Mouse (Mus musculus): ENCODE data around the gene Nudt6.

Nudt6 gene

DNA sequence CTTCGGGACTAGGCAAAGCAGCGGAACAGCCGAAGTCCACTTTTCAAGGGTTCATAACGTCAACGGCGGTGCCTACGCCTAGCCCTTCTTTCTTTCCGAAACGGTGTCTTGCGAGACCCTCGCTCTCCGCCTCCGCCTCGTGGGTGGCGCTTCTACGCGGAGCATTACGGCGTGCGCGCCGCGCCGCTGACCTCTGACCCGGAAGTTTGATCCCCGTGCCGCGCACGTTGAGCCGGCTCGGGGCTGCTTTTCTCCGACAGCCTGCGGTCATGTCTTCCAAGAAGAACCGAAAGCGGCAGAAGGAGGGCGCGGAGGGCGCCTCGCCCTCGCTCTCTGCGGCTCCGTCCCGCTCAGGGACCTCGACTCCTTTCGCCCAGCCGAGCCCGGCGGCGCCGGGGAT is at the start of gene Nudt6:
Gene Nudt6 (minus strand): TSS at position 140 of the 400 bp plus-strand sequence.
- POLR2A ChIA-PET, result interaction anchor here (0.6 to 2.8 kb wide), 39 partner anchors 8 to 879 kb away, joined by 3 to 15 read pairs (median 4); partner anchors contain the start of genes Bbs12 (in 2 of the 4), Ccna2 (in 2 of the 4), Cetn4 (in 2 of the 4) and Spry1 (in 2 of the 4)
- CTCF ChIA-PET, result interaction anchor here (0.6 to 1.5 kb wide), 13 partner anchors 75 to 603 kb away, joined by 3 to 14 read pairs (median 3); partner anchors contain the start of genes Bbs12 (in 1 of the 4), Cetn4 (in 1 of the 4) and Spry1 (in 1 of the 4)

DNA sequence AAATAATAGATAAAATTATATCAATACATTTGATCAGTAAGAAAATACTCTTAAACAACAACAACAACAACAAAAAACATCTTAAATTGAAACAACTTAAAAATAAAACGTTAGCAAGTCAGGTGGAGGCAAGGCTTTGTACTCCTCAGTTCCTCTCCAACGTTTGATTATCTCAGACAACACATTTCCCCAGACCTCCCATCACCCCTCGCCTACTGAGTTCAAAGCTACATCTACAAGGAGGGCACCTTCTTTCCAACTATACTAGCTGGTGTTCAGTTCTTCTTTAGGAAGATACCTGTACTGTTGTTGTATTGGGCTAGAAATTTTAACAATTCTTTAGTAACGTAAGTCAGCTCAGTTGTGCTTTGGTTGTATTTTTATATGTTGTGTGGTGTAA is 49.3 kb upstream of the Nudt6 start:
- ChIA-PET CTCF (no interaction called here), POLR2A (interaction anchor here in 1 of 4 experiments (0.7 kb wide), 1 partner anchor 35 kb away, joined by 3 read pairs; no protein-coding TSS in a partner anchor)

DNA sequence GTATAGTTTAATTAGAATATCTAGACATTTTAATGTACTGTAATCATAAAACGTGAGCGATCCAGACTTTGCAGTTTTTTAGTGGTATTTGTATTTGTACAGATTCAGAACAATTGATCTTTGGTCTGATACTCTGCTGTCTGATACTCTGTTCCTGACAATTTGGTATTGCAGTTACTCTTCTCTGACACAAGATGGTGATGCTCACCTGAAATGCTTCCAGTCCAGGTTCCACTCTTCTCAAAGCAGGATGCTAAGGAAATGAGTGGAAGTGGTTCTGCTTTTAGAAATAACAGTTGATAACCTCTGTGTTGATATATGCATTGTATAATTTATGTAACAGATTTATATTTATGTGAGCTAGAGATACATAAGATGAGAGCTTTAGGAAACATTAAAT is 48.2 kb upstream of the Nudt6 start:
- CTCF ChIA-PET, result interaction anchor here in 1 of 4 experiments (0.6 kb wide), 1 partner anchor 1604 kb away, joined by 9 read pairs; no protein-coding TSS in a partner anchor
- POLR2A ChIA-PET, result interaction anchor here in 1 of 4 experiments (0.5 to 1.5 kb wide), 6 partner anchors 11 to 906 kb away, joined by 3 to 7 read pairs (median 3); no protein-coding TSS in a partner anchor

DNA sequence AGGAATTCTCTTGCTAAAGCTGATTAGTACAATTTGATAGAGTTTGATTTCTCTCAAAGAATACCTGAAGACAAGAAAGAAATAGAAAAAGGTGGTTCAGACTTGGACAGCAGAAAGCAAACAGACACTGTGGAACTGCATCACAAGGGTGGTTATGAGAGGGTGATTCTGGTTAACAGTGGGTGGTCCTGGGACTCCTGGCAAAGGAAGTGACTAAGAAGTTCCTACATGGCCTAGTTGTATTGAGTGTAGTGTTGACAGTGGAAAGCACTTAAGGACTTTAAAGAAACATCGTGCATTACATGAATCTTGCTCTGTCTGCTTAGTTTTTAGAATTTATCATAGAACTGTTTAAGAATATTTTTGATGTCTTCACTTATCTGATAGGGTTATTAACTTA is 36.0 kb upstream of the Nudt6 start:
- CTCF ChIA-PET, result no interaction called here
- POLR2A ChIA-PET, result no interaction called here

DNA sequence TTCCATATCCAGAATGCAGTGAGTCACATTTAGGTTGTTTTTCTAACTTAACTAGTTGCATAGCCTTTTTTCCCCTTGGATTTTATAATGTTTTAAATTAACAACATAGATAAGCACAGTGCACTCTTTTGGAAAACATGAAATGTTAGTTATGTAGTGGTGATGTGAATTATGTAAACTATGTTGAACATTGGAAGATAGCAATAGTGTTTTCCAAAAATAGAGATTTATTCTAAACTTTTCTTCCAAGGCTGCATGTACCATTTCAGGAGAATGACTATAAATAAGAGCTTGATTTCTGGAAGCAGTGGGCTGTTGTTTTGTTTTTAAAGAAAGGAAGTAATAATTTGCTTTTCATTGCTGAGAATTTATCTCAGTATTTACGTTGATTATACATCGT is 23.4 kb upstream of the Nudt6 start:
- POLR2A ChIA-PET, result interaction anchor here in 1 of 4 experiments (1.5 to 2.7 kb wide), 2 partner anchors 9 to 15 kb away, joined by 4 to 9 read pairs; no protein-coding TSS in a partner anchor
- CTCF ChIA-PET, result no interaction called here

DNA sequence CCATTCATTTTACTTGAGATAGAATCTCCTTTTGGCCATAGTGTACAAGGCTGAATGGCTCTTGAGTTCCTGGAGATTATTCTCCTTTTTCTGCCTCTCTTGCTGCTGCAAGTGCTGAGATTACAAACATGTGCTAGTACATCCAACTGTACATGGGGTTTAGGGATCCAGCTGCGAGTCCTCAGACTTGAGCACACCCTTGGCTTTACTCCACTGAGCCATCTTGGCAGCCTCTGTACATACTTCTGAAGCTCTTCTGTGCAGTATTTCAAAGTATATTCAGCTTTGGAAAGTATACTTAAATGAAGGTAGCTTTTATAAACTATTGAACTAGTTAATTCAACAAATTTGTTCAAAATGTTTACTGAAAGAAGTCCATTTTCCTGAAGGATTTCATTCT is 19.8 kb upstream of the Nudt6 start:
- ChIA-PET CTCF (no interaction called here), POLR2A (interaction anchor here in 1 of 4 experiments (0.6 to 1.8 kb wide), 5 partner anchors 8 to 127 kb away, joined by 3 to 5 read pairs (median 4); partner anchors contain the start of genes Nudt6 and Spata5)

DNA sequence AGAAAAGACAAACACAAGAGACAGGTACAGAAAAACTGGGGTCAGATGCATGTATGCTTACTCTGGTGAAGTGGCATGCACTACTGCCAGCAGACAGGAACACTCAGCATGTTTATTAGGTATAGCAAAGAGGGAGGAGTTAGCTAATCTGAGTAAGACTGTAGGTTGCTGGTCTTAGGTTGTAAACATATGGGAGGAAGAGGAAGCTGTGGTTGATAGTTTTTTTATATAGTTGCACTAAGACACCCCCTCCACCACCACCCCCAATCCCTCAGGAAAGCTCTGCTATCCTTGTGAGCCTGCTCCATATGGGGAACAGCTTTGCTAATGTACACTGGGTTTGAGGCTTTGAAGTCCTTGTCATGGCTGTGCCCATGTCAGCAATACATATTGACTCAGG is 10.3 kb upstream of the Nudt6 start:
- ChIA-PET POLR2A (interaction anchor here in 3 of 4 experiments (0.8 to 3.3 kb wide), 3 partner anchors 11 to 12 kb away, joined by 3 to 9 read pairs (median 8); partner anchors contain the start of genes Nudt6 (in 2 of the 3) and Spata5 (in 2 of the 3)), CTCF (interaction anchor here in 1 of 4 experiments (0.6 to 0.8 kb wide), 2 partner anchors 9 to 177 kb away, joined by 3 to 4 read pairs; no protein-coding TSS in a partner anchor)

DNA sequence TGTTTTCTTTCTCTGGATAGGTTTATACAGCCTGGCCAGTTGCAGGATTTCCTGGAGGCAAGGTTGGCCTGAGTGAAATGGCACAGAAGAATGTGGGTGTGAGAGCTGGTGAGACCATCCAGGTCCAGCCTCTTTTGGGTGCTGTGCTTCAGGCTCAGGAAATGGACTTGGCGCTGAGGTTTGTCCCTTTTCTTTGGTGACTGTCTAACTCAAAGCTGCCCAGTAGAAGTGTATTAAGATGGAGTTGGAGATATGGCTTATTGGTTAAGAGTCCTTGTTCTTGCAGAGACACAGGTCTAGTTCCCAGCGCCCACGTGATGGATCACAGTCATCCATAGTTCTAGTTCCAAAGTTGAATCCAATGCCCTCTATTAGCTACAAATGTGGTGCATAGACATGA is 6.1 kb upstream of the Nudt6 start:
- ChIA-PET CTCF (no interaction called here), POLR2A (interaction anchor here in 1 of 4 experiments (1.4 kb wide), 1 partner anchor 10 kb away, joined by 6 read pairs; no protein-coding TSS in a partner anchor)

DNA sequence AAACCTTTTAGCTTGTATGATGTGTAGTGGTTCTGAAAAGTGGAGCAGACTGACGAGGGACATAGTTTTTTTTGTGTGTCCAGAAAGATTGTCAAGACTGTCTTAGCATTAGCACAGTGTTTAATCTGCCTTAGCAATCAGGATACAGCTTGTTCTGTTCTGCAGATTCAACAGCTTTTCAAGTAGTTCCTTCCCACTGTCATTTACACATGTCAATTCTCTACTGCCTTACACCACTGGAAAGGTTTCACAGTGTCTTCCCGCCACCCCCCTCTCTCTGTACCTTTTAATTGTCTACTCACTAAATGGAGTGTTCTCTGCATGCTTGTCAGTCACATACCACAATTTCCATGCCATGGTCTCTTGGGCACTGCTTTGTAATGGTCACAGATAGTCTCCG is 1.2 kb upstream of the Nudt6 start:
- ChIA-PET POLR2A (interaction anchor here in 2 of 4 experiments (0.6 to 0.8 kb wide), 4 partner anchors 10 to 149 kb away, joined by 3 to 5 read pairs (median 4); no protein-coding TSS in a partner anchor), CTCF (interaction anchor here in 2 of 4 experiments (1.1 to 1.2 kb wide), 2 partner anchors 9 to 80 kb away, joined by 4 read pairs; no protein-coding TSS in a partner anchor)

DNA sequence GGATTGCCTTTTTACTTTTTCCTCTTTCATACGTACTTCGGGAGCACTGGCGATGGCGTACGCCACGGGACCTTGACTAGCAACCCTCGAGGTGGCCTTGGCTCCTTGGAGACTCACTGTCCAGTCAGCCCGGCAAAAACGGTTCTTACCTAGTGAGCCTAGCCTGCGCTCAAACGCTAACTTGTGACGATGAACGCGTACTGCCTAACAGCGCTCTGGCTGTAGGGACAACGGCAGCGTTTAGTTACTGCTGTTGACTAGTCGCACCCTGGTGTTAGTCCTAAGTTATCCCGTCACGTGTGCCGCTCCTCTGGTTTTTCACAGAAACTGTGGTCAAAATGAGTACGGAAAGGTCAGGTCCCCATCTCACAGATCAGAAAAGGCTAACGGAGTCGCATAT is 630 bp upstream of the Nudt6 start:
- CTCF ChIA-PET, result interaction anchor here in 2 of 4 experiments (1.1 to 1.2 kb wide), 2 partner anchors 10 to 79 kb away, joined by 4 read pairs; no protein-coding TSS in a partner anchor
- POLR2A ChIA-PET, result interaction anchor here in 1 of 4 experiments (0.6 to 0.8 kb wide), 3 partner anchors 10 to 149 kb away, joined by 3 to 5 read pairs (median 4); no protein-coding TSS in a partner anchor

DNA sequence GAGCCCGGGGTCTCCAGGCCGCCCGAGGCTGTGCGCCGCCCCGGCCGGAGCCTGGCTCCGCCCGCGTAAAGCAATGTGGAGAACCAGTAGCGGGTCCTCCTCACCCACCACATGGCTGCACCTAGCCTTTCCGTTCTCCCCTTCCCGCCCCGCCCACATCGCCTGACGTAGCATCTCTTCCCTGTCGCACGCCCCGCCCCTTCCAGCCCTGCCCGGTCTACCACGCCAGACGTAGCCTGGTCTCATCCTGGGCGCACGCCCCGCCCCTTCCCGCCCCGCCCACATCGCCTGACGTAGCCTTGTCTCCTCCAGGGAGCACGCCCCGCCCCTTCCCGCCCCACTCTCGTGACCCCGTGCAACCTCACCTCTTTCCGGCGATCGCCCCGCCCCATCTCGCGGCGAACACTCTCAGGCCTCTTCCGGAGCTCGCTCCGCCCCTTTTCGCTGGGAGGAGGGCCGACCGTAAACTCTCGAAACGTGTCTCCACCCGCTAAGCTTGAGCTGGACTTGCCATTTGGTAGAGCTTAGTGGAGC is 486 bp downstream of the Nudt6 start, which contains the start of gene Spata5:
Gene Spata5 (plus strand): TSS at position 439 of the 534 bp plus-strand sequence.
- CTCF ChIA-PET, result interaction anchor here (0.6 to 1.5 kb wide), 13 partner anchors 76 to 602 kb away, joined by 3 to 14 read pairs (median 3); partner anchors contain the start of genes Bbs12 (in 1 of the 4), Cetn4 (in 1 of the 4) and Spry1 (in 1 of the 4)

DNA sequence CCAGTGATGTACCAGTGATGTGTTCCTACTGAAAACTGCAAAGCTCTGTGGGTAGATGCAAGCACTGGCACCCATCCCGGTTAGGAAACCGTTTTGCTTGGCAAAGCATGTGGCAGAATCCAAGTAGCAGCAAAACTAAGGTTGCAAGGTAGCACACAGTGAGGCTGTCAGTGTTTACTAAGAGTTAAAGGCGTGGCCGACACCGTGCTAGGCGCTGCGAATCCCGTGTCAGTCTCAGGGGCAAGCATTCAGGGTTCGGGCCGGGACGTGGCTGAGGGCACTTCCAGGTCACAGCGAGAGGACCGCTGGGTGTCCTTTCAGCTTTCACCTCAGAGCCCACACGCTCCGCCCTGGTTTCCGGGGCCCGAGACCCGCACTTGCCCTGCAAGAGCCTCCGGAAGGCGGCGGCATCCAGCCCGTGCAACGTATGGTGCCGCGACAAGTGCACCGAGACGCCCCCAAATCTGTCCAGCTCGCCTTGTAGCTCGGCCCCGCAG is 1.0 kb downstream of the Nudt6 start:
- CTCF ChIA-PET, result interaction anchor here in 2 of 4 experiments (1.0 to 1.5 kb wide), 3 partner anchors 94 to 215 kb away, joined by 3 read pairs; no protein-coding TSS in a partner anchor
- POLR2A ChIA-PET, result interaction anchor here in 3 of 4 experiments (0.8 to 2.8 kb wide), 21 partner anchors 9 to 847 kb away, joined by 3 to 15 read pairs (median 5); partner anchors contain the start of genes Bbs12 (in 2 of the 3), Ccna2 (in 2 of the 3), Cetn4 (in 2 of the 3) and Gm5148 (in 1 of the 3)

More for the DNA sequence above, 486 bp downstream of the Nudt6 start, which contains the start of gene Spata5:
- POLR2A ChIA-PET, result interaction anchor here (0.6 to 2.8 kb wide), 42 partner anchors 8 to 880 kb away, joined by 3 to 15 read pairs (median 4); partner anchors contain the start of genes Bbs12 (in 2 of the 4), Ccna2 (in 2 of the 4), Cetn4 (in 2 of the 4) and Spry1 (in 2 of the 4)

DNA sequence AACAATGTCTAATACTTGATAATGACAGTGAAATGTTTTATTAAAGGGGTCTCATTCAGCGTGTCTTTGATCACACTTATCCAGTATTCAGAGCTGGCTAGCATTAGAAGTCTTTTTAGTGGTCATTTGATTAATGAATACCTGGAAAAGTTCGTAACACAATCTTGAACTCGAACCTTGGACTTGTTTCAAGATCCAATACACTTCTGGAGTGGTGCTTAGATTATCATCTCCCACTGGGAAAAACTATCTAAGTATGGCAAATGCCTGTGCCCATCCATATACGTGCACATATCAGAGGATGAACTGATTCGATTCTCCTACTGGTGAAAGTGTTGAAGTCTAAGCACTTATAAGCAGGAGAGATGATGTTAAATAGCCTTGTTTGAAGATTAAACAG is 1.7 kb downstream of the Nudt6 start:
- ChIA-PET CTCF (interaction anchor here in 1 of 4 experiments (1.3 kb wide), 1 partner anchor 77 kb away, joined by 5 read pairs; no protein-coding TSS in a partner anchor), POLR2A (interaction anchor here in 3 of 4 experiments (0.6 to 2.8 kb wide), 4 partner anchors 9 to 106 kb away, joined by 3 to 15 read pairs (median 4); partner anchors contain the start of genes Bbs12 (in 1 of the 3) and Cetn4 (in 1 of the 3))

DNA sequence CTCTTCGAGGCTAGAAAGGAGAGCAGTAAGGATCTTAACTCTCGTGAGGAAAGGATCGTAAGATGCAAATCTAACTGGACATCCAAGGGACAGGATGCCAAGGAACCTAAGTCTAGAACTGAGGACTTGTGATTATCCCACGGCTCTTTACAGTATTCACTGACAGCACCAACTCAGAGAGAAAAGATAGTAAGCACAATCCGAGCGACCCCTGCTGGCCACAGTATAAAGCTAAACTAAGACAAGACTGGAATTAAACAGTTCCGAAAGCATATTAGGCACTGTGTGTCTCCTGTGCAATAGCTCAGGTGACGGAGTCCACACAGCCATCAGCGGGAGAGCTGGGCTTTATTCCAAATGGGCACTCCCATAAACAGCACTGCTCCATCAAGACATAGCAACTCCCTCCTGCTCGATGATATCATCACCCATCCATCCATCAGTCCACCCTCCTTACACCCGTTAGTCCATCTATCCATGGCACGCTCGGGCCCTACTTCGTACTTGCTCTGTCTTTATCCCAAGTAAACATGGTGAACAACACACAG is 5.5 kb downstream of the Nudt6 start:
- CTCF ChIA-PET, result interaction anchor here (0.6 to 2.5 kb wide), 40 partner anchors 9 to 1647 kb away, joined by 3 to 31 read pairs (median 4); partner anchors contain the start of genes Bbs12 (in 1 of the 4), Cetn4 (in 1 of the 4) and Fgf2 (in 1 of the 4)
- POLR2A ChIA-PET, result interaction anchor here in 3 of 4 experiments (0.6 to 1.3 kb wide), 7 partner anchors 9 to 103 kb away, joined by 3 to 6 read pairs (median 3); partner anchors contain the start of genes Bbs12 (in 1 of the 3) and Cetn4 (in 1 of the 3)

DNA sequence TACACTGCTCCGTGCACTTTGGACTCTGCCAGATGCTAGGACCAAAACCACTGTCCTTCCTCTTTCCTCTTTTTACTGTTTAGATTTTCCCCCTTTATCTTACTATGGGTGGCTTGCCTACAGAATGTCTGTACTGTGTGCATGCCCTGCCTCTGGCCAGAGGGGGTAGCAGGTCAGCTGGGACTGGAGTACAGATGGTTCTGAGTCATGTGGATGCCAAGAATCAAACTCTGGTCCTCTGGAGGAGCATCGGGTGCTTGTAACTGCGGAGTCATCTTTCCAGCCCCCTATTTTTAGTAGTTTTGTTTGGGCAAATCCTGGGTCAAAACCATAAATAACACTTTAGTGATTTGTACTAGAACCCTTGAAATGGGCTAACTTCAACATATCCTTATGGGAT is 6.6 kb downstream of the Nudt6 start:
- ChIA-PET CTCF (interaction anchor here (0.6 to 2.5 kb wide), 21 partner anchors 11 to 216 kb away, joined by 3 to 31 read pairs (median 5); partner anchors contain the start of genes Bbs12 (in 1 of the 4), Cetn4 (in 1 of the 4) and Fgf2 (in 1 of the 4)), POLR2A (interaction anchor here in 1 of 4 experiments (1.3 kb wide), 2 partner anchors 10 to 101 kb away, joined by 4 read pairs; partner anchors contain the start of genes Bbs12 and Cetn4)

DNA sequence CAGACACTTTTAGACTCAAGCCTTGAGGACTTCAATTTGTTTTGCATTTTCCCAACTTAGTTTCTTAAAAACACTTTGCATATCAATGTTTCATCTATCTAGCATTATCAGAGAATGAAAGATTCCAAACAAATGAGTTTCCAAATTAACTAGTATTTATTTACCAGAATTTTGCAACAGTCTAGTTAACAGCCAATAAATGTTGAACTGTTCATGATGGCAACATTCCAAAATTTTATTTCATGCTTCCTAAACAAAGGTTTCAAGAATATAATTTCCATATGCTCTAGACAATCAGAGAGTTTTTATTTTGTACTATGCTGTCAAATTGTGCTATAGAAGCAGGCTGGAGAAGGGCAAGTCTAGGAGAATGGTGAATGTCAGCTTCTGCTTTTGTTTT is 12.4 kb downstream of the Nudt6 start:
- ChIA-PET CTCF (interaction anchor here in 1 of 4 experiments (0.6 kb wide), 1 partner anchor 404 kb away, joined by 3 read pairs; no protein-coding TSS in a partner anchor), POLR2A (no interaction called here)

DNA sequence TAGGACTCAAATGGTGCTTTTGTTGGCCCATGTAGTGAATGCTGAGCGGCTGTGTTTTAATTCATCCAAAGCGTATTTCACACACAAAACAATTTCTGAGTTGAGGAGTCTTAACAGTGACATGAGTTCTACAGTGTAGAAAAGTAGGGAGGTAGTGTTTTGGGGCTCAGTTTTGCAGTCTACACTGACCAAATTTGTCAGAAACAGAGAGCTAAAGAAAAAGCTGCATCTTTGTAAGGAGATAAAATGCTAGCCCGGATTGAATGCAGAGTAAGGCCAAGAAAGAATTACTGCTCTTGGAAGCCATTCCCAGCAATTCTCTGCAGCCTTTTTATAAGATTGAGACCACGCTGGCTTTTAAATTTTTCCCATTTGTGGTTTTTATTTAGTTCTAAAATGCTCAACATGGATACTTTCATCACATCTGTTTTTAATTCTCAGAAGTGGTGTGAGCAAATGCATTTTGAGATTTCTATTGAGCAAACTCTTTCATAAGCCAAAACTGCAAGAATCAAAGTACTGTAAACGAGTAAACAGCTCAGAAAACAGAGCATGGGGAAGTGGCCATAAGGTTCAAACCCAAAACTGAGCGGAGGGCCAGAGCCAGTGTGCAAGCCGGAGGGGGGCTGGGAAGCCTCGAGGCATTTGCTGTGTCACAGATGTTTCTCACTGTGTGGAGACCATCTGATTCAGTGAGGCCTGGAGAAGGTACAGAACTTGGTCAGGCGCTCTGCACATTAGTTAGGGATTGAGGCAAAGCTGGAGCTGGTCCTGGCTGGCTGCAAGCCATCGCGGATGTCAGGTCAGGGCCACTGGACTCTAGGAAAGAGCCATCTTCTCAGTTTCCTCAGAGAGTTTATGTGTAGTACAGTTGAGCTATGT is 18.0 kb downstream of the Nudt6 start:
- ChIA-PET POLR2A (interaction anchor here in 1 of 4 experiments (1.1 kb wide), 1 partner anchor 15 kb away, joined by 3 read pairs; no protein-coding TSS in a partner anchor), CTCF (interaction anchor here in 1 of 4 experiments (2.4 kb wide), 1 partner anchor 12 kb away, joined by 8 read pairs; no protein-coding TSS in a partner anchor)

Data from embryonic stem cell, embryonic (primary cell).